Mouse (Mus musculus): ENCODE results near the gene Uroc1. TPM values are rescaled to one million over a fixed set of nuclear protein-coding genes. Genes with fewer than 3 reads are reported as not detected.

Gene Uroc1
- total and polyA plus RNA-seq, 3 experiments, result not detected

- Histone ChIP-seq H3K4me3 (replicated peaks in 1 of 3; ENCODE audit: low read depth in 2 of 3, low read length in 2 of 3, poor library complexity in 1 of 3) (peak overlapping the region; percentile 67 to 91 (median 77)), H3K79me2 (replicated peaks; ENCODE audit: control insufficient read depth, extremely low read depth, insufficient read depth, poor library complexity, severe bottlenecking) (peaks cover 7% of the 10 kb centered on the region; the same call in 1 of the 2 replicates), H3K9ac (ENCODE audit: insufficient read depth, low read depth) (peak overlapping the region; percentile 67), H3K9me3 (replicated peaks; ENCODE audit: low read length) (no peaks in the 10 kb centered on the region), H3K4me1 (ENCODE audit: control insufficient read depth in 1 of 2, insufficient read depth in 2 of 2) (peaks cover 3 to 26% of the 10 kb centered on the region in 2 experiments; a peak in 2 of 4 replicates), H3K27me3 (replicated peaks) (no peaks in the 10 kb centered on the region), H3K4me2 (ENCODE audit: insufficient read depth, low read depth, poor library complexity, severe bottlenecking) (peak overlapping the region; percentile 58), H3K36me3 (replicated peaks in 1 of 2; ENCODE audit: control insufficient read depth in 1 of 2, insufficient read depth in 1 of 2, low read length in 1 of 2) (peaks cover 22 to 33% of the 10 kb centered on the region in 2 experiments), H3K27ac (ENCODE audit: insufficient read depth, low read depth) (no peak overlapping the region)
- in situ Hi-C loops (cut with MboI; ENCODE audit: low pct_ligation_motif_present, low pct_unique_long_range_greater_than_20kb, low sequenced_read_pairs), result no loop called here
- dilution Hi-C loops (cut with MboI; ENCODE audit: extremely low pct_ligation_motif_present, extremely low pct_unique_long_range_greater_than_20kb, low sequenced_read_pairs), result no loop called here
- TF ChIP-seq MXI1 (IDR thresholded peaks at IDR 0.05; ENCODE audit: low read depth, low read length) (peak; percentile 40; the same call in 1 of the 2 replicates), MAFK (IDR thresholded peaks at IDR 0.05; ENCODE audit: insufficient replicate concordance, low read length) (no peak)
- peak; percentile 20 for DNase-seq (ENCODE audit: extremely low read depth)
Observed at GRCm38 (mm10) chr6:90369725-90370553, 36.9 kb downstream of the Uroc1 start.

- peaks cover 49 to 77% of the 10 kb centered on the region in 2 experiments for H3K36me3 ChIP-seq (replicated peaks in 1 of 2; ENCODE audit: control insufficient read depth in 1 of 2, insufficient read depth in 1 of 2, low read length in 1 of 2)
- DNase-seq (ENCODE audit: extremely low read depth), result no peak
- dilution Hi-C loops (cut with MboI; ENCODE audit: extremely low pct_ligation_motif_present, extremely low pct_unique_long_range_greater_than_20kb, low sequenced_read_pairs), result no loop called here
Observed at GRCm38 (mm10) chr6:90374647-90375046, 41.6 kb downstream of the Uroc1 start.

GRCm38 (mm10) chr6:90377708-90378107 is 44.6 kb downstream of the Uroc1 start:
- Histone ChIP-seq H3K27me3 (replicated peaks) (no peaks in the 10 kb centered on the region), H3K36me3 (replicated peaks in 1 of 2; ENCODE audit: control insufficient read depth in 1 of 2, insufficient read depth in 1 of 2, low read length in 1 of 2) (peaks cover 70 to 97% of the 10 kb centered on the region in 2 experiments), H3K27ac (ENCODE audit: insufficient read depth, low read depth) (no peak overlapping the region), H3K9ac (ENCODE audit: insufficient read depth, low read depth) (no peak overlapping the region), H3K9me3 (replicated peaks; ENCODE audit: low read length) (no peaks in the 10 kb centered on the region), H3K4me1 (ENCODE audit: control insufficient read depth in 1 of 2, insufficient read depth in 2 of 2) (no peaks in the 10 kb centered on the region; a peak in 1 of 4 replicates), H3K4me3 (replicated peaks in 1 of 3; ENCODE audit: low read depth in 2 of 3, low read length in 2 of 3, poor library complexity in 1 of 3) (no peak overlapping the region), H3K79me2 (replicated peaks; ENCODE audit: control insufficient read depth, extremely low read depth, insufficient read depth, poor library complexity, severe bottlenecking) (no peaks in the 10 kb centered on the region), H3K4me2 (ENCODE audit: insufficient read depth, low read depth, poor library complexity, severe bottlenecking) (no peak overlapping the region)
- in situ Hi-C loops (cut with MboI; ENCODE audit: low pct_ligation_motif_present, low pct_unique_long_range_greater_than_20kb, low sequenced_read_pairs) (no loop called here), dilution Hi-C loops (cut with MboI; ENCODE audit: extremely low pct_ligation_motif_present, extremely low pct_unique_long_range_greater_than_20kb, low sequenced_read_pairs) (no loop called here)
- TF ChIP-seq TCF12 (IDR thresholded peaks at IDR 0.05; ENCODE audit: low read depth, low read length), result no peak
- TF ChIP-seq MAX (IDR thresholded peaks at IDR 0.05; ENCODE audit: low read length), result no peak
- no peak for TF ChIP-seq RCOR1 (conservative IDR thresholded peaks at IDR 0.05; ENCODE audit: low read depth, low read length)
- no peak for TF ChIP-seq ZKSCAN1 (IDR thresholded peaks at IDR 0.05; ENCODE audit: borderline replicate concordance, low read depth, low read length)
- no peak for TF ChIP-seq CTCF (conservative IDR thresholded peaks at IDR 0.05 in 1 of 2, IDR thresholded peaks at IDR 0.05 in 1 of 2; ENCODE audit: low read depth in 2 of 2, low read length in 2 of 2)
- TF ChIP-seq CHD1 (IDR thresholded peaks at IDR 0.05; ENCODE audit: low read depth, low read length), result no peak
- no peak for TF ChIP-seq MYC (IDR thresholded peaks at IDR 0.05; ENCODE audit: low read depth, low read length)
- TF ChIP-seq ETS1 (conservative IDR thresholded peaks at IDR 0.05; ENCODE audit: low read depth, low read length), result no peak
- no peak for DNase-seq (ENCODE audit: extremely low read depth)

More at GRCm38 (mm10) chr6:90374647-90375046, 41.6 kb downstream of the Uroc1 start:
- H3K27me3 ChIP-seq (replicated peaks), result no peaks in the 10 kb centered on the region
- H3K4me2 ChIP-seq (ENCODE audit: insufficient read depth, low read depth, poor library complexity, severe bottlenecking), result no peak overlapping the region
- H3K79me2 ChIP-seq (replicated peaks; ENCODE audit: control insufficient read depth, extremely low read depth, insufficient read depth, poor library complexity, severe bottlenecking), result peaks cover 7% of the 10 kb centered on the region; the same call in 1 of the 2 replicates
- no peak overlapping the region for H3K9ac ChIP-seq (ENCODE audit: insufficient read depth, low read depth)
- no peak for TF ChIP-seq MAZ (IDR thresholded peaks at IDR 0.05; ENCODE audit: low read depth, low read length)
- in situ Hi-C loops (cut with MboI; ENCODE audit: low pct_ligation_motif_present, low pct_unique_long_range_greater_than_20kb, low sequenced_read_pairs), result no loop called here
- H3K4me3 ChIP-seq (replicated peaks in 1 of 3; ENCODE audit: low read depth in 2 of 3, low read length in 2 of 3, poor library complexity in 1 of 3), result no peak overlapping the region
- no peak overlapping the region for H3K27ac ChIP-seq (ENCODE audit: insufficient read depth, low read depth)
- H3K4me1 ChIP-seq (ENCODE audit: control insufficient read depth in 1 of 2, insufficient read depth in 2 of 2), result peaks cover 0 to 21% of the 10 kb centered on the region in 2 experiments; a peak in 2 of 4 replicates
- H3K9me3 ChIP-seq (replicated peaks; ENCODE audit: low read length), result no peaks in the 10 kb centered on the region
